Mouse (Mus musculus): ENCODE data around the gene Pax8.

- no peak for TF ChIP-seq ZNF384 (IDR thresholded peaks at IDR 0.05; ENCODE audit: low read depth, low read length)
- no peak for TF ChIP-seq CTCF (conservative IDR thresholded peaks at IDR 0.05 in 1 of 2, IDR thresholded peaks at IDR 0.05 in 1 of 2; ENCODE audit: low read depth in 2 of 2, low read length in 2 of 2)
- no peak for TF ChIP-seq POLR2A (IDR thresholded peaks at IDR 0.05; ENCODE audit: low read depth, low read length)
- TF ChIP-seq SMC3 (IDR thresholded peaks at IDR 0.05; ENCODE audit: low read depth, low read length): no peak
- TF ChIP-seq MYC (IDR thresholded peaks at IDR 0.05; ENCODE audit: low read depth, low read length): no peak
- TF ChIP-seq TBP (conservative IDR thresholded peaks at IDR 0.05; ENCODE audit: low read depth, low read length): no peak
- no peak for TF ChIP-seq MEF2A (IDR thresholded peaks at IDR 0.05; ENCODE audit: borderline replicate concordance, low read depth, low read length)
- TF ChIP-seq MAX (IDR thresholded peaks at IDR 0.05; ENCODE audit: low read length): no peak
- TF ChIP-seq NRF1 (IDR thresholded peaks at IDR 0.05; ENCODE audit: low read depth, low read length): no peak
Observed at GRCm38 (mm10) chr2:24455057-24455855, 20.1 kb downstream of the Pax8 start.
